Mouse (Mus musculus) CH12.LX (cell line): ENCODE data around the gene Cdkn2a. TPM values are rescaled to one million over a fixed set of nuclear protein-coding genes. Genes with fewer than 3 reads are reported as not detected.

Experiments used
- DNase-seq: peaks from one replicate; pipeline ENCODE4 v3.0.0-alpha.2; 2013; ENCODE audit errors: extremely low read depth
- H3K27ac ChIP-seq: 2 replicates; pipeline ENCODE4 v1.5.1; 2012; ENCODE audit warnings: low read depth, mild to moderate bottlenecking, control low read depth, moderate library complexity; ENCODE audit not compliant: insufficient read depth
- H3K27me3 ChIP-seq: replicated peaks from 2 replicates; pipeline ENCODE3; 2012; ENCODE audit warnings: inconsistent platforms
- H3K36me3 ChIP-seq, 2 experiments: replicated peaks in 1 of 2; 2 replicates each; pipeline versions ENCODE3 to v1.6.1; 2012; ENCODE audit warnings: inconsistent platforms in 1 of 2, low read length in 1 of 2, mild to moderate bottlenecking in 1 of 2, mixed read lengths in 1 of 2, moderate library complexity in 1 of 2; ENCODE audit not compliant: control insufficient read depth in 1 of 2, insufficient read depth in 1 of 2
- H3K4me1 ChIP-seq, 2 experiments: 2 replicates each; pipeline ENCODE4 v1.6.1; 2012; ENCODE audit warnings: inconsistent platforms in 1 of 2, moderate library complexity in 1 of 2; ENCODE audit not compliant: insufficient read depth in 2 of 2, control insufficient read depth in 1 of 2
- H3K4me2 ChIP-seq: 2 replicates; pipeline ENCODE4 v1.6.1; 2012; ENCODE audit warnings: low read depth, mild to moderate bottlenecking, control low read depth; ENCODE audit not compliant: poor library complexity, insufficient read depth, severe bottlenecking
- H3K4me3 ChIP-seq, 3 experiments: fragments of 150-350 bp in 1 of 3; sonication (generic) in 1 of 3; replicated peaks in 1 of 3; 2 replicates each; pipeline versions ENCODE3 to v1.5.1; 2011 to 2012; ENCODE audit warnings: low read depth in 2 of 3, low read length in 2 of 3, mild to moderate bottlenecking in 2 of 3, moderate library complexity in 2 of 3, control low read depth in 1 of 3, improper control_type of control experiment in 1 of 3, inconsistent platforms in 1 of 3, mixed read lengths in 1 of 3; ENCODE audit not compliant: poor library complexity in 1 of 3
- H3K79me2 ChIP-seq: replicated peaks from 2 replicates; pipeline ENCODE4 v1.6.1; 2012; ENCODE audit warnings: mild to moderate bottlenecking, moderate library complexity; ENCODE audit not compliant: control insufficient read depth, poor library complexity, insufficient read depth, severe bottlenecking; ENCODE audit errors: extremely low read depth
- H3K9ac ChIP-seq: 2 replicates; pipeline ENCODE4 v1.6.1; 2012; ENCODE audit warnings: low read depth, mild to moderate bottlenecking, control low read depth, moderate library complexity; ENCODE audit not compliant: insufficient read depth
- H3K9me3 ChIP-seq: replicated peaks from 2 replicates; pipeline ENCODE3; 2012; ENCODE audit warnings: low read length, inconsistent platforms, mixed read lengths
- CHD2 ChIP-seq: IDR thresholded peaks from 2 replicates; pipeline ENCODE4 v1.6.1; 2011; ENCODE audit warnings: low read length, improper control_type of control experiment
- E2F4 ChIP-seq: IDR thresholded peaks from 2 replicates; pipeline ENCODE4 v1.6.1; 2011; ENCODE audit warnings: low read depth, low read length, improper control_type of control experiment; ENCODE audit not compliant: insufficient replicate concordance
- ETS1 ChIP-seq: conservative IDR thresholded peaks from 2 replicates; pipeline ENCODE4 v1.6.1; 2012; ENCODE audit warnings: low read depth, mild to moderate bottlenecking, inconsistent platforms, low read length, improper control_type of control experiment, moderate library complexity
- GABPA ChIP-seq: IDR thresholded peaks from 2 replicates; pipeline ENCODE4 v1.6.1; 2012; ENCODE audit warnings: low read depth, low read length, improper control_type of control experiment, inconsistent platforms; ENCODE audit not compliant: insufficient replicate concordance
- HCFC1 ChIP-seq: IDR thresholded peaks from 2 replicates; pipeline ENCODE4 v1.6.1; 2012; ENCODE audit warnings: low read depth, mild to moderate bottlenecking, inconsistent platforms, low read length, improper control_type of control experiment
- IRF4 ChIP-seq: IDR thresholded peaks from 2 replicates; pipeline ENCODE4 v1.6.1; 2014; ENCODE audit warnings: low read depth, mild to moderate bottlenecking, inconsistent platforms, low read length, improper control_type of control experiment
- JUN ChIP-seq: IDR thresholded peaks from 2 replicates; pipeline ENCODE4 v1.6.1; 2011; ENCODE audit warnings: low read depth, mild to moderate bottlenecking, low read length, improper control_type of control experiment, moderate library complexity; ENCODE audit not compliant: insufficient read depth
- KAT2A ChIP-seq: IDR thresholded peaks from 2 replicates; pipeline ENCODE4 v1.6.1; 2012; ENCODE audit warnings: low read length, improper control_type of control experiment, inconsistent platforms; ENCODE audit not compliant: insufficient replicate concordance
- MAFK ChIP-seq: IDR thresholded peaks from 2 replicates; pipeline ENCODE4 v1.6.1; 2011; ENCODE audit warnings: low read length, improper control_type of control experiment; ENCODE audit not compliant: insufficient replicate concordance
- MEF2A ChIP-seq: IDR thresholded peaks from 2 replicates; pipeline ENCODE4 v1.6.1; 2014; ENCODE audit warnings: low read depth, mild to moderate bottlenecking, inconsistent platforms, low read length, improper control_type of control experiment, borderline replicate concordance
- MXI1 ChIP-seq: IDR thresholded peaks from 2 replicates; pipeline ENCODE4 v1.6.1; 2011; ENCODE audit warnings: mild to moderate bottlenecking, low read depth, low read length, improper control_type of control experiment
- NELFE ChIP-seq: IDR thresholded peaks from 2 replicates; pipeline ENCODE4 v1.6.1; 2011; ENCODE audit warnings: low read depth, low read length, improper control_type of control experiment
- POLR2A ChIP-seq: IDR thresholded peaks from 2 replicates; pipeline ENCODE4 v1.6.1; 2011; ENCODE audit warnings: low read depth, mild to moderate bottlenecking, improper control_type of control experiment, low read length
- RAD21 ChIP-seq: IDR thresholded peaks from 2 replicates; pipeline ENCODE4 v1.6.1; 2011; ENCODE audit warnings: low read depth, mild to moderate bottlenecking, low read length, improper control_type of control experiment, moderate library complexity
- SIN3A ChIP-seq: IDR thresholded peaks from 2 replicates; pipeline ENCODE4 v1.6.1; 2012; ENCODE audit warnings: low read length, improper control_type of control experiment, inconsistent platforms
- SMC3 ChIP-seq: IDR thresholded peaks from 2 replicates; pipeline ENCODE4 v1.6.1; 2011; ENCODE audit warnings: low read depth, low read length, improper control_type of control experiment
- TBP ChIP-seq: conservative IDR thresholded peaks from 2 replicates; pipeline ENCODE4 v1.6.1; 2011; ENCODE audit warnings: low read depth, low read length, improper control_type of control experiment
- TCF12 ChIP-seq: IDR thresholded peaks from 2 replicates; pipeline ENCODE4 v1.6.1; 2014; ENCODE audit warnings: low read depth, mild to moderate bottlenecking, inconsistent platforms, low read length, improper control_type of control experiment
- USF2 ChIP-seq: conservative IDR thresholded peaks from 2 replicates; pipeline ENCODE4 v1.6.1; 2011; ENCODE audit warnings: low read depth, low read length, improper control_type of control experiment
- ZKSCAN1 ChIP-seq: IDR thresholded peaks from 2 replicates; pipeline ENCODE4 v1.6.1; 2012; ENCODE audit warnings: low read depth, inconsistent platforms, low read length, improper control_type of control experiment, borderline replicate concordance
- dilution Hi-C: fragments of 300-500 bp; cut with MboI; formaldehyde crosslinking; loops from 2 replicates; pipeline ENCODE4 v1.14.3; 2020; ENCODE audit warnings: low sequenced_read_pairs; ENCODE audit not compliant: extremely low pct_unique_long_range_greater_than_20kb, extremely low pct_ligation_motif_present
- in situ Hi-C: fragments of 300-500 bp; cut with MboI; formaldehyde crosslinking; loops from 3 replicates; pipeline ENCODE4 v1.14.3; 2019; ENCODE audit warnings: low sequenced_read_pairs, low pct_ligation_motif_present, low pct_unique_long_range_greater_than_20kb, mixed read lengths
- polyA plus RNA-seq: library from polyadenylated mRNA; unstranded; fragments of >175 nt; gene quantifications from 2 replicates; pipeline ENCODE4 v1.2.1, GENCODE M21; 2012; ENCODE audit warnings: low read depth; ENCODE audit not compliant: insufficient read length
- total RNA-seq, 2 experiments: library from RNA; depleted of rRNA; stranded (reverse); fragments of 300-350 nt in 1 of 2; fragments of >200 nt in 1 of 2; gene quantifications; 2 replicates each; pipeline ENCODE4 v1.2.3; 2012 to 2014

The Cdkn2a gene
- total and polyA plus RNA-seq, 3 experiments: not detected

GRCm38 (mm10) chr4:89294091-89294485 is 365 bp downstream of the Cdkn2a start:
- H3K36me3 ChIP-seq: no peaks in the 10 kb centered on the region
- dilution Hi-C loops (no loop called here), in situ Hi-C loops (no loop called here)
- no peak overlapping the region for H3K9ac ChIP-seq
- H3K9me3 ChIP-seq: no peaks in the 10 kb centered on the region
- no peaks in the 10 kb centered on the region for H3K79me2 ChIP-seq
- TF ChIP-seq KAT2A (no peak), CHD2 (no peak), TBP (no peak), E2F4 (no peak), JUN (no peak), MAFK (no peak), ETS1 (no peak), TCF12 (no peak), ZKSCAN1 (no peak), RAD21 (no peak), USF2 (no peak)
- no peak overlapping the region for H3K27ac ChIP-seq
- H3K4me1 ChIP-seq: no peaks in the 10 kb centered on the region
- no peak overlapping the region for H3K4me2 ChIP-seq
- no peaks in the 10 kb centered on the region for H3K27me3 ChIP-seq
- no peak for DNase-seq
- H3K4me3 ChIP-seq: no peak overlapping the region

- TF ChIP-seq MEF2A (no peak), POLR2A (no peak), IRF4 (no peak), MXI1 (no peak), USF2 (no peak), NELFE (no peak), KAT2A (no peak), SIN3A (no peak), SMC3 (no peak), HCFC1 (no peak), ETS1 (no peak), GABPA (no peak)
- TF ChIP-seq, all 38 proteins: peak for 0
- H3K4me3 ChIP-seq: no peak overlapping the region
- H3K27ac ChIP-seq: no peak overlapping the region
- in situ Hi-C loops (no loop called here), dilution Hi-C loops (no loop called here)
- DNase-seq: no peak
- H3K36me3 ChIP-seq: no peaks in the 10 kb centered on the region
- no peaks in the 10 kb centered on the region for H3K4me1 ChIP-seq
- H3K27me3 ChIP-seq: no peaks in the 10 kb centered on the region
- H3K9ac ChIP-seq: no peak overlapping the region
- H3K4me2 ChIP-seq: no peak overlapping the region
- H3K79me2 ChIP-seq: no peaks in the 10 kb centered on the region
- no peaks in the 10 kb centered on the region for H3K9me3 ChIP-seq
Measured at GRCm38 (mm10) chr4:89293516-89293915, 937 bp downstream of the Cdkn2a start.
